Mouse (Mus musculus) urinary bladder, postnatal 10 days (tissue): ENCODE data around the gene Zfp143.
"Not testable (repeated sequence)": the region's sequence is repeated elsewhere in the genome, so short reads cannot be mapped to it uniquely, and the experiment has no call there.

Source experiments
- DNase-seq: peaks from one replicate; pipeline ENCODE4 v3.0.0; 2022; ENCODE audit warnings: low spot score

Gene Zfp143

GRCm38 (mm10) chr7:110061199-110061751 is at the start of gene Zfp143:
Zfp143 (plus strand) TSS chr7:110061217.
- peak; percentile 99 for DNase-seq

GRCm38 (mm10) chr7:110011417-110011816 is 49.6 kb upstream of the Zfp143 start:
- no peak for DNase-seq

GRCm38 (mm10) chr7:110014272-110014671 is 46.7 kb upstream of the Zfp143 start:
- DNase-seq = no peak

- DNase-seq = peak; percentile 81
These were observed 42.8 kb upstream of the Zfp143 start, which contains the start of gene Ipo7 for GRCm38 (mm10) chr7:110018117-110018630. Ipo7 (plus strand) TSS chr7:110018274.

- DNase-seq = peak; percentile 30
These were observed 42.2 kb upstream of the Zfp143 start for GRCm38 (mm10) chr7:110018631-110019482.

GRCm38 (mm10) chr7:110023553-110023952 is 37.5 kb upstream of the Zfp143 start:
- no peak for DNase-seq

- no peak for DNase-seq
These were observed 34.4 kb upstream of the Zfp143 start for GRCm38 (mm10) chr7:110026594-110026993.

- no peak for DNase-seq
These were observed 32.2 kb upstream of the Zfp143 start for GRCm38 (mm10) chr7:110028826-110029225.

- DNase-seq = no peak
These were observed 30.7 kb upstream of the Zfp143 start for GRCm38 (mm10) chr7:110030342-110030741.

GRCm38 (mm10) chr7:110057723-110058122 is 3.3 kb upstream of the Zfp143 start:
- not testable (repeated sequence) for DNase-seq

GRCm38 (mm10) chr7:110059092-110059785 is 1.8 kb upstream of the Zfp143 start:
- DNase-seq = no peak

- DNase-seq = no peak
These were observed 830 bp upstream of the Zfp143 start for GRCm38 (mm10) chr7:110060106-110060668.

- no peak for DNase-seq
These were observed 283 bp upstream of the Zfp143 start for GRCm38 (mm10) chr7:110060669-110061198.

GRCm38 (mm10) chr7:110061752-110062273 is 796 bp downstream of the Zfp143 start:
- peak; percentile 56 for DNase-seq

- DNase-seq = no peak
These were observed 2.7 kb downstream of the Zfp143 start for GRCm38 (mm10) chr7:110063731-110064130.

- DNase-seq = no peak
These were observed 8.1 kb downstream of the Zfp143 start for GRCm38 (mm10) chr7:110069070-110069469.

- DNase-seq = no peak
These were observed 17.2 kb downstream of the Zfp143 start for GRCm38 (mm10) chr7:110078168-110078567.

GRCm38 (mm10) chr7:110083386-110084165 is 22.6 kb downstream of the Zfp143 start:
- no peak for DNase-seq

- no peak for DNase-seq
These were observed 24.2 kb downstream of the Zfp143 start for GRCm38 (mm10) chr7:110085217-110085616.

- no peak for DNase-seq
These were observed 26.9 kb downstream of the Zfp143 start for GRCm38 (mm10) chr7:110087914-110088313.

GRCm38 (mm10) chr7:110091670-110092069 is 30.7 kb downstream of the Zfp143 start:
- no peak for DNase-seq
